Mouse (Mus musculus) frontal cortex, postnatal 36 days (tissue): ENCODE measurements around the gene Tmed10.
A peak's percentile ranks its signal among the peaks of the same experiment; 100 is the strongest.

Experiments used
- DNase-seq, 2 experiments: peaks; one replicate each; pipeline ENCODE4 v3.0.0; 2022; ENCODE audit warnings: low spot score in 2 of 2

Gene Tmed10

DNA sequence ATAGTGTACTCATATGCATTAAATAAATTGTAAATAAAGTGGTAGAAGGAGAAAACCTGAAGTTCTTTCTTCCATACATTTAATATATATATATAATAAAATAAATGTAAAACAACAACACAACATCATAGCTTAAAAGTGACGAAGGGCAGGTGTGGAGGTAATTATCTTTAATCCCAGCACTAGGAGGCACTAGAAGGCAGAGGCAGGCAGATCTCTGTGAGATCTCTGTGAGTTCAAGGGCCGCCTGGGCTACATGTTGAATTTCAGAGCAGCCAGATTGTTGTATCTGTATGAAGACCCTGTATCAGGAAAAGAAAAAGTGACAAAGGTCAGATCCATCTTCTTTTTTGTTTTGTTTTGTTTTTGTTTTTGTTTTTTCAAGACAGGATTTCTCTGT is 3.6 kb upstream of the Tmed10 start:
- no peak for DNase-seq

- peak; percentile 56 to 60 for DNase-seq
Measured at GRCm38 (mm10) chr12:85373591-85374560, 771 bp downstream of the Tmed10 start.

DNA sequence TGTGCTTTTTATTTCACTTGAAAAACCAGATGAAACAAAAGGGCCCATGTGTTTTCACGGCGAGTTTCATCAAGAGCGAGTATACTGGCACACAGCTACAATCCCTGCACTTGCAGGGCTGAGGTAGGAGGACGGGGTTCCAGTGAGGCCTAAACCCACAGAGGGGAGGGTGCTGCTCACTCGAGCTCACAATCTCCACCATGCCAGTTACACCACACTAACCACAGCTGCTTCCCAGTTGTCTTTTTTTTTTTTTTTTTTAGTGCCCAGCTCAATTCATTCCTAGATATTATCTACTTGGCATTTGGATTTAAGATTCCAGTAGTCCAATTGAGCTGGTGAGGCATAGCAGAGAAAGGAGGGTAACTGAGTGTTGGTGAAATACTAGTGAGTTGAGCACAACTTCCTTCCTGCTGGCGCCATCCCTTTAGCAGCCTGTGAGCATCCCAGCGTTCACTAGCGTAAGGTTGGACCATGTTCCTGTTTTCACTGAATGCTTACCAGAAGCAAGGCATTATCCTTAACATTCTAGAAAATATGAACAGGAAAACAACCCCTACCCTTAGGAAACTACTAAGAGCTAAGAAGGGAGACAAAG is 2.5 kb downstream of the Tmed10 start:
- DNase-seq: no peak

DNA sequence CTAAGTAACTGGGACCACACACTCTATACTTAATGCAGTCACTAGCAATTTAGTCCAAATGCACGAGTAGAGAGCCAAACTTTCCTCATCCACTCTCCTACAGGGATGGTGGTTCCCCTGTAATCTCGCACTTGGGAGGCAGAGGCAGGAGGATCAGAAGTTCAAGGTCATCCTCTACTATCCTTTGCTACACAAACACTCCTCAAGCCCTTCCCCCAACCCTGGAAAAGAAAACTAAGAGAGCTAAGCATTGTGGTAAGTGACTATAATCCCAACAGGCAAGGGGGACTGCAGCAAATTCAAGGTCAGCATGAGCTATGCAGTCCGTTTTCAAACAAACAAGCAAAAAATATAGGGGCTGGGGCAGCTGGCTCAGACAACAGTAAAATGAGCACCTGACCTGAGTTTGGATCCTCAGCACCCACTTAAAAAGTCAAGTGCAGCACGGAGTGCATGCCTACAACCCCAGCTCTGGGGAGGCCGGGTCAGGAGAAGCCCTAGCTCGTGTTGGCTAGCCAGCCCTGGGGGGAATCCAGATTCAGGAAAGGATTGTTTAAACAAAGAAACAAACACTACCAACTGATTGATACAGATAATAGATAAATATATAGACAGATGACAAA is 6.1 kb downstream of the Tmed10 start:
- DNase-seq: no peak

- DNase-seq: peak; percentile 28 to 39
Measured at GRCm38 (mm10) chr12:85366271-85366670, 8.4 kb downstream of the Tmed10 start.

- DNase-seq: no peak
Measured at GRCm38 (mm10) chr12:85362510-85362909, 12.1 kb downstream of the Tmed10 start.

GRCm38 (mm10) chr12:85361580-85361979 is 13.1 kb downstream of the Tmed10 start:
- DNase-seq: no peak

- DNase-seq: no peak
Measured at GRCm38 (mm10) chr12:85361165-85361564, 13.5 kb downstream of the Tmed10 start.

DNA sequence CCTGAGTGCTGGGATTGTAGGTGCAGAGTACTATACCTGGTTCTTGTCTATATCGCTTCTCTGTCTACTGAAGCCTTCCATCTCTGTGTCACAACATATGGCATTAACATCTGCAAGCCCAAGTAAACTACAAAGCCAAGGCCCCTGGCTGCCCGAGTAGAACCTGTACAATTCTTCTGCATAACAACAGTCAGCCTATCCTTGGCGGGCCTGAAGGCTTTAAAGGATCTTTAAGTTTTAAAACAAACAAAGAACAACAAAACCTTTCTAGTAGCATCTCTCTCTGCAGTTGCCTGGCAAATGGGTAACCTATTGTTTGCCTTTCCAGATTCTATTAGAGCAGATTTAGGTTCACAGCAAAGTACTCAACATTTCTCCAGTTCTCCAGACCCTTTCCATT is 20.6 kb downstream of the Tmed10 start:
- no peak for DNase-seq

GRCm38 (mm10) chr12:85350407-85351232 is 24.0 kb downstream of the Tmed10 start:
- peak; percentile 36 to 70 for DNase-seq

GRCm38 (mm10) chr12:85348338-85348737 is 26.3 kb downstream of the Tmed10 start:
- no peak for DNase-seq

GRCm38 (mm10) chr12:85347196-85347595 is 27.5 kb downstream of the Tmed10 start:
- DNase-seq: no peak

DNA sequence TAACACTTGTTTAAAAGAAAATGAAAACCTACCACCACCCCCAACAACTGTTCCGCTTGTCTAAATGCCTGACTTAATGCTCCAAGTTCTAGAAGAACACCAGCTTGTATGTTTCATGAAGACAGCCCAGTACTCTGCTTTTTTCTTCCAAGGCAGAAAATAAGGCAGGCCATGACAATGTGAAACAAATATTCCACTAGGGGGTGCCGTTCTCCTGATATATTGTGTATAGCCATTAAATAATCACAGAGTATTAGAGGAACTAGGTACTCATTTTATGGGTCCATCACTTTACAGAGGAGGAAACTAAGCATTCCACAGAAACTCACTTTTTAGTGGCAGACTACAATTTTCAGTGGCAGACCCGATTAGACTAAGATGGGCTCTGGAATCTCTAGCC is 28.3 kb downstream of the Tmed10 start:
- peak; percentile 15 to 71 for DNase-seq

DNA sequence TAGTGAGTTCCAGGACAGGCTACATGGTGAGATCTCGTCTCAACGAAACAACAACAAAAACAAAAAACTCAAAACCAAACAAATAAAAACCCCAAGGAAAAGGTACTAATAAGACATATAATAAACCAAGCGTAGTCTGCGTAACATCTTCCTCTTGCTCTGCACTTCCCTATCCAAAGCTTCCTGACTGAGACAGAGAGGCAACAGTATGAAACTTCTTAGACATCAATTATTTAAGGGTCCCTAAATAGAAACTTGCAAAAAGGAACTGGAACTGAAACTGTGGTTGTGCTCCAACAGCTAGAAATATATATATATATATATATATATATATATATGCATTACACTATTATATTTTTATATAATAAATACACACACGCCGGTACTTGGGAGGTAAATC is 29.1 kb downstream of the Tmed10 start:
- no peak for DNase-seq

GRCm38 (mm10) chr12:85344252-85344651 is 30.4 kb downstream of the Tmed10 start:
- no peak for DNase-seq

GRCm38 (mm10) chr12:85342310-85342709 is 32.3 kb downstream of the Tmed10 start:
- DNase-seq: no peak

DNA sequence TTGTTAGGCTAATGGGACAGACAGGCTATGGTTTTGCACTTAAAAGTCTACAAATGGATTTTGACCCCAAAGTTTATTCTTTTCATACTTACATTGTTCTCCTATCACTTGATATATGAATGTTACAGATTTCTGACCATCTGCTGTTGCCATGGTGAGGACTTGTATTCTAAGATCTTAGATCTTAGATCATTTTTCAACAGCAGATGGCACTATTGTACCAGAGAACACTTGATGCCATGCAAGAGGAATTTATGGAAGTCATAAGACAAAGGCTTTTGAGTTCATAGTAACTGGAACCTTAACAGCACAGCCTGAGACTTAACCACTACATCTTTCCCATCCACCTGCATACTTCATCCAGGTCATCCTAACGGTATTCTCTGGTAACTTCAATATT is 33.5 kb downstream of the Tmed10 start:
- DNase-seq: peak in 1 of 2 experiments; percentile 45

DNA sequence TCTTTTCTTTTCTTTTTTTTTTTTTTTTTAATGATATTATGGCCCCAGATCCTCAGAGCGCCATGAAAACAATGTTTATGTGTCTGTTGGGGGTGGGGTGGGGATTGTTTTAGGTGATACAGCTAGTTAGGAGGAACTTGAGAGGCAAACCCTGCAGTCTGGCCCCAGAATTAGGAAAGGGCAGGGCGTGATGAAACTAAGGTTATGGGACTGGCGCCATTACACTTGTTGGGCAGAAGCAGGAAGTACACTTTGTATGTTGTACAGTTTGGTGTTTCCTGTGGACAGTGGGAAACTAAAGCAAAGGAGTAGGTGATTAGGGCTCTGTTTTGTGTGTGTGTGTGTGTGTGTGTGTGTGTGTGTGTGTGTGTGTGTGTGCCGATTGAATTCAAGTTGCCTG is 34.7 kb downstream of the Tmed10 start:
- no peak for DNase-seq

- DNase-seq: peak; percentile 93 to 94
Measured at GRCm38 (mm10) chr12:85339243-85339729, 35.4 kb downstream of the Tmed10 start, which contains the start of gene Nek9. Gene Nek9 (minus strand): TSS chr12:85339362.

- no peak for DNase-seq
Measured at GRCm38 (mm10) chr12:85338815-85339214, 35.8 kb downstream of the Tmed10 start.

DNA sequence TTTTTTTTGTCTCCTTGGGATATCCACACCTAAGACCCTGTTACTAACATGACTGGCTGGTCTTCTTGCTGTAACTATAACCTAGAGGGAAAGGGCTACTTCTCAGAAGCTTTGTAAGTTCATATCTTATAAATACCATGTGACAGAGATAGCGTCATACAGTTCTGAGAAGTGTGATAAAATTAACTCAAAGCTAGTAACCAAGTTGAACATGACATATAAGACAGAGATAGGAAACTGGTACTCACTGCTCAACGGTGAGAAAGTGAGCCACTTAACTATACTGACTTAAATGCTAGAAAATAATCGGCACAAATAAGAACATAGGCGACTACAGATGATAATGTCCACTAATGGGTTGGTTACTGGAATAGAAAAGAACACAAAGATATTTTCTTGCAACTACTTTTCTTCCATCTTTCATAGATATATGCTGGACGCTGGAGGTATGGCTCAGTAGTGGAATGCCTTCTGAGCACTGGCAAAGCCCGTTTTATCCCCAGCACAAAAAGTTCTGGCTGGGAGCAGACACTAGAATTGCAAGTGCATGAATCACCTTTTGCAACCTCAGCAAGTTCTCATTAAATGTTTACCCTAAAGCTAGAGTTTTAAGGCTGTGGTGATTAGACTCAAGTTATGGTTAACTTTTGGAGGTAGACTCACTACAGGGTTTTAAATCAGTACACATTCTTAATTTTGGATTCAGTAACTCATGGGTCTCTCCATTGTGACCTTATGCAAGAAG is 36.9 kb downstream of the Tmed10 start:
- DNase-seq: no peak
